Mouse (Mus musculus) neural tube, embryonic 15.5 days (tissue): ENCODE data around the gene Tom1l2. TPM values are rescaled to one million over a fixed set of nuclear protein-coding genes. Genes with fewer than 3 reads are reported as not detected.
A peak's percentile ranks its signal among the peaks of the same experiment; 100 is the strongest.

Source experiments
- ATAC-seq: fragments of 200-750 bp; cut with Nextera tagmentation; 2 replicates; pipeline ENCODE4 v1.8.0; 2017; ENCODE audit warnings: mild to moderate bottlenecking, moderate TSS enrichment, moderate library complexity; ENCODE audit not compliant: low FRiP score
- H3K27ac ChIP-seq: fragments of 300-500 bp; sonication (generic); replicated peaks from 2 replicates; pipeline ENCODE4 v1.5.1; 2015; ENCODE audit warnings: mild to moderate bottlenecking, inconsistent platforms
- H3K27me3 ChIP-seq: fragments of 300-500 bp; sonication (generic); replicated peaks from 2 replicates; pipeline ENCODE4 v1.6.1; 2015; ENCODE audit warnings: inconsistent platforms
- H3K36me3 ChIP-seq: fragments of 300-500 bp; sonication (generic); 2 replicates; pipeline ENCODE4 v1.6.1; 2015; ENCODE audit warnings: inconsistent platforms
- H3K4me1 ChIP-seq: fragments of 300-500 bp; sonication (generic); 2 replicates; pipeline ENCODE4 v1.6.1; 2015; ENCODE audit warnings: inconsistent platforms
- H3K4me2 ChIP-seq: fragments of 300-500 bp; sonication (generic); 2 replicates; pipeline ENCODE4 v1.6.1; 2015; ENCODE audit warnings: inconsistent platforms, mild to moderate bottlenecking, moderate library complexity
- H3K4me3 ChIP-seq: fragments of 300-500 bp; sonication (generic); replicated peaks from 2 replicates; pipeline ENCODE4 v1.5.1; 2015; ENCODE audit warnings: mild to moderate bottlenecking, inconsistent platforms
- H3K9ac ChIP-seq: fragments of 300-500 bp; sonication (generic); replicated peaks from 2 replicates; pipeline ENCODE4 v1.6.1; 2015; ENCODE audit warnings: mild to moderate bottlenecking, inconsistent platforms
- H3K9me3 ChIP-seq: fragments of 300-500 bp; sonication (generic); replicated peaks from 2 replicates; pipeline ENCODE4 v1.6.1; 2016; ENCODE audit warnings: inconsistent platforms
- WGBS: fragments of 180-500 bp; shearing (Covaris S2); methylation state at CpG from one replicate; pipeline ENCODE4 v1.1.7; 2015; ENCODE audit warnings: mixed read lengths; 5-methylcytosine and 5-hydroxymethylcytosine counted together
- microRNA-seq: library from miRNA; unstranded; fragments of <30 nt; microRNA quantifications from one replicate; pipeline ENCODE4, GENCODE M21; 2017
- polyA plus RNA-seq: library from polyadenylated mRNA; unstranded; fragments of >200 nt; fragmentation: Nextera tagmentation; extraction: Ambion mirVana; gene quantifications from 2 replicates; pipeline ENCODE4 v1.2.1, GENCODE M21; 2015

The Tom1l2 gene
- polyA plus RNA-seq, 1 experiment from 2014 or later, result 68.9 TPM

DNA sequence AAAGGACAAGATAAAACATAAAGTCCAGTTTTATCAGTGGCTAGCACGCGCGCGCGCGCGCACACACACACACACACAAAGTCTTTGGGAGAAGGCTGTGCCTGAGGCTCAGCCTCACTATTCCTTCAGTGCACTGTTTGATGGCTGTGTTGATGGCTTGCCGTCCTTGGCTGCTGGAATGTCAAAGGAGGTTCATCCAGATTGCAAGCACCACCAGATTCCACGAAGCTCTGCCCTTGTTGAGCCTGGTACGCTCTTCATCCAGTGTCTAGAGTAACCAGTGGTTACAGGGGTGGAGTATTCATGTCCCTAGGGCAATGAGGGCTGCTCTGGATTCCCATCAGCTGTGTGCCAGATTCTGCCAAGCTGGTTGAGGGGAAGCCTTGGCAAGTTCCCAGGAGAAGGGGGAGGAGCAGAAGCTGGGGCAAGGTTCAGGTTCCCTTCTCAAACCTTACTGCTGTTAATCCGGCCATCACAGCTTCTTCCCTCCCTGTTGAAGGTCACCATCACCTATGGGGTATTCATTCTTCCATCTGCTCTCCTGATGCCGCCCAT is 170.5 kb downstream of the Tom1l2 start:
- 67% methylated on average over 12 of the region's 12 CpGs for WGBS
- H3K4me3 ChIP-seq, result no peak overlapping the region
- ATAC-seq, result no peak

GRCm38 (mm10) chr11:60178506-60178905 is 174.2 kb downstream of the Tom1l2 start:
- H3K9ac ChIP-seq, result no peak overlapping the region
- peak overlapping the region; percentile 99 for H3K27ac ChIP-seq
- no peak for ATAC-seq
- H3K4me1 ChIP-seq, result peaks cover 91% of the 10 kb centered on the region
- H3K27me3 ChIP-seq, result no peaks in the 10 kb centered on the region
- no peaks in the 10 kb centered on the region for H3K9me3 ChIP-seq
- H3K36me3 ChIP-seq, result no peaks in the 10 kb centered on the region
- H3K4me2 ChIP-seq, result peak overlapping the region; percentile 77
- no peak overlapping the region for H3K4me3 ChIP-seq

More for the DNA sequence above, 170.5 kb downstream of the Tom1l2 start:
- peak overlapping the region; percentile 83 for H3K27ac ChIP-seq
- peak overlapping the region; percentile 26 for H3K4me2 ChIP-seq
- no peaks in the 10 kb centered on the region for H3K9me3 ChIP-seq
- H3K36me3 ChIP-seq, result peaks cover 16% of the 10 kb centered on the region
- H3K9ac ChIP-seq, result 0 out of 2 replicates have a peak overlapping the region, but pooled peaks have one; percentile 14
- no peaks in the 10 kb centered on the region for H3K27me3 ChIP-seq
- peaks cover 97% of the 10 kb centered on the region for H3K4me1 ChIP-seq

- H3K9ac ChIP-seq, result peak overlapping the region; percentile 78
- H3K27ac ChIP-seq, result peak overlapping the region; percentile 99
- 41% methylated on average over 6 of the region's 6 CpGs for WGBS
- H3K36me3 ChIP-seq, result no peaks in the 10 kb centered on the region
- no peak for ATAC-seq
- H3K27me3 ChIP-seq, result no peaks in the 10 kb centered on the region
- H3K4me2 ChIP-seq, result peak overlapping the region; percentile 77
- H3K4me1 ChIP-seq, result peaks cover 91% of the 10 kb centered on the region
- H3K9me3 ChIP-seq, result no peaks in the 10 kb centered on the region
- peak overlapping the region; percentile 63 for H3K4me3 ChIP-seq
Observed at GRCm38 (mm10) chr11:60178005-60178404, 174.7 kb downstream of the Tom1l2 start.

DNA sequence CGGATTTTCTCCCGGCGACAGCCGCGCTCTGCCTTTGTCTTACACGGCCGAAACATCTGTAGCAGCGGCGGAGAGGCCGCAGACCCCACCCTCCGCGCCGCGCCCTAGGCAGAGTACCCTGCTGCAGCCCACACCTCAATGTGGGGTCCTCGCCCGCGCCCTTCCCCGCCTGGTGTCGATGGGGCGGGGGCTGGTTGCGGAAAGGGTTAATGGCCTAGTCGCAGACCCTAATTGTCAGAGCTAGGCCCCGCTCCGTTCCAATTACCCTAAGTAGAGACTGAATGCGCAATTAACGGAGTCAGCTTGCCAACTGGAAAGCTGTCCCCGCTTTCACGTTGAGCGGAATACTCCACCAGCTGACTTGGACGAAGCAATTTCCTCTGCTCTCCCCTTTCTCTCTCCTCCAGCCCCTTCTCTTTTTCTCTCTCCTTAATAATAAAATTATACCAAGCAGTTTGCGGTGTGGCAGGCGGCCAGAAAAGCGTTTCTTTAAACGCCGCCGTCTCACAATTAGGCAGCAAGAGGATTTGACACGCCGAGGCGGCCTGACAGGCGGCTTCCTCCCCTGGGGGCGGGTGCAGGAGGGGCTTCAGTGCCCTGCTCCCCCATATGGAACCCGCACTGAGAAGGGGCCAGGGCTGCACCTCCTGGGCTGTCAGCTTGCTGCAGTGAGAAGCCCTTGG is 175.6 kb downstream of the Tom1l2 start:
- Histone ChIP-seq H3K4me1 (peaks cover 91% of the 10 kb centered on the region), H3K27ac (peak overlapping the region; percentile 99), H3K27me3 (no peaks in the 10 kb centered on the region), H3K9me3 (no peaks in the 10 kb centered on the region), H3K4me3 (peak overlapping the region; percentile 63), H3K4me2 (peak overlapping the region; percentile 77), H3K36me3 (no peaks in the 10 kb centered on the region), H3K9ac (peak overlapping the region; percentile 78)
- peak; percentile 68 for ATAC-seq
- under 1% methylated on average over 42 of the region's 42 CpGs for WGBS

Small RNA genes lying within 50 kb of the gene (microRNA-seq; reads per million reads assigned to microRNA genes)
- not detected for gene Gm27711
- gene Mir6921, result 1.0 reads per million
- gene Mir6922, result not detected

Other genes starting within 250 kb of the Tom1l2 start
- gene Rai1, start 247.9 kb downstream of the Tom1l2 start, polyA plus RNA-seq, result 26.5 and 27.4 TPM in 2 replicates
- gene Srebf1, start 130.3 kb downstream of the Tom1l2 start, polyA plus RNA-seq, result 44.2 and 50.0 TPM in 2 replicates
- gene Drc3, start 424 bp upstream of the Tom1l2 start, polyA plus RNA-seq, result 5.3 and 6.2 TPM in 2 replicates
- 22.5 and 24.2 TPM in 2 replicates for gene Gid4, start 64.2 kb upstream of the Tom1l2 start, polyA plus RNA-seq
- 45.7 and 48.6 TPM in 2 replicates for gene Atpaf2, start 65.6 kb upstream of the Tom1l2 start, polyA plus RNA-seq
- gene Drg2, start 101.7 kb upstream of the Tom1l2 start, polyA plus RNA-seq, result 94.6 and 98.5 TPM in 2 replicates
- gene Myo15, start 116.4 kb upstream of the Tom1l2 start, polyA plus RNA-seq, result 0.28 TPM in 2 replicates
- gene Alkbh5, start 183.5 kb upstream of the Tom1l2 start, polyA plus RNA-seq, result 18.6 and 23.1 TPM in 2 replicates